Mouse (Mus musculus): ENCODE data around the gene Zfyve27. TPM values are rescaled to one million over a fixed set of nuclear protein-coding genes. Genes with fewer than 3 reads are reported as not detected.

Zfyve27 gene
- 12.2 and 16.6 TPM in 2 replicates for polyA plus RNA-seq (2012; rRNA removed)

DNA sequence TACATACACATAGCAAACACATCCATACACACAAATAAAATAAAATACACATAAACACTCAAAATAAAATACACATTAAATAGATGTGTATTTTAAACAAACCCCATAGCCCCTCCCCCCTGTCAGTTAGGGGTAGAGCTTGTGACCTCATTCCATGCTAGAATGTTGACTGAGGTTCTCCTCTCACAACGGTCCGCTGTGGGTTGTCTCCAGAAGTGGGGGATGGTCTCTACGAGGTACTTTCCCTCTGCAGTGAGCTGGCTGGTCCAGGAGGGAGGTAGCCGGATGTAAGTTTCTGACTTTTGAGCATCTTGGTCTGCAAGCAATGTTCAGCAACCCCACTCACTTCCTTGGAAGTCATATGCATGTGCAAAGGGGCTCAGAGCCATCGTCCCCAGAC, at the start of gene Zfyve27:
Gene Zfyve27, plus strand, starts transcription at position 188 of the 400 bp plus-strand sequence.

DNA sequence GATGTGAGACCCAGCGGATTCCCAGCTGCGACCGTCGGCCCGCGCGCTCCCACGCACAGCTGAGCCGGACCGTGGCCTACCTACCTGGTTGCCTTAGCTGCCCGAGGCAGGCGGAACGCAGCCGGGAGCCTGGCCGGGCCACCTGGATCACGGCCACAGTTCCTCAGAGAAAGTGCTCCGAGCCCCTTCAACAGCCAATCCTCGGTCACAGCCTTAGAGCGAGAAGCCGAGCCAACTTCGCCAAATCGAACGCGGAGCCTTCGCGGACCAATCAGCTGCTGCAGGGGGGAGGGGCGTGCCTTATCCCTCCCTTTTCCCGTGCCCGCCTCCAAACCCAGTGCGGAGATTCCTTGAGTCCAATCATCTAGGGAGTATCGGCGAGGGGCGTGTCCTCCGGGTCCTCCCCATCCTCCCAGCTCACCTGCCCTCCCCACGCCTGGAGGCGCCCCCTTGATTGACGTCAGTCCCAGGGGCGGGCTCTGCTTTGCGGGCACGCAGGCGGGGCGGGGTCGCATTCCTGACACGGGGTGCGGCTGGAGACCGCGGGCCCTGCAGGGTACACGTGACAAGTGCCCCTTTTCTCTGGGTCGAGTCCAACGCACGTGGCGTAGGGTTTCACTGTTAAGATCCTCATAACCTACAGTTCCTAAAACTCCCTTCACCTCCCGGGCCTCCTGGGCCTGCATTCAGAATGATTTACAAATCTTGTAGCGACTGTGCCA, 34.8 kb upstream of the Zfyve27 start, which contains the start of gene Avpi1:
Gene Avpi1, minus strand, starts transcription at position 273 of the 722 bp plus-strand sequence.

DNA sequence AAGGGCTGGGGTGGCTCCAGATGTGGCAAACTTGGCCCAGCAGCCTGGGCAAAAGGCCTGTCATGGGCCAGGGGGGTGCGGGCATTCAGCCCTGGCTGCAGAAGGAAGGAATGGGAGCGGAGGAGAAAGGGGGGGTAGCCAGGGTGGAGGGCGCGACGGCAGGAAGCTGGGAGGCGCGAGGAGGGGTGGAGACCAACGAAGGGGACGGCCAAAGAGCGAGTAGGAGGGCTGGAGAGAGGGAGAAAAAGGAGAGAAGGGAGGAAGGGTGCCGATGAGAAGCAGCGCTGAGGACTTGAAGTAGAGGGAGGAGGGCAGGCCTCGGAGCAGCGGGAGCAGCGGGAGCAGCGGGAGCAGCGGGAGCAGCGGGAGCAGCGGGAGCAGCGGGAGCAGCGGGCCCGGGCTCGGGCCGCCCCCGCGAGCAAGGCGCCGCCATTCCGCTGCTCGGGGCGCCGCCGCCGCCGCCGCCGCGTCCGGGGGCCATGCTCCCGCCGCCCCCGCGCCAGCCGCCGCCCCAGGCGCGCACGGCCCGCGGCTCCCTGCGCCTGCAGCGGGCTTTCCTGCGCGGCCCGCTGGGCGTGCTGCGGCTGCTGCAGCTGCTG, 16.5 kb upstream of the Zfyve27 start, which contains the start of gene Marveld1:
Gene Marveld1, plus strand, starts transcription at position 231 of the 599 bp plus-strand sequence.

GRCm38 (mm10) chr19:42201696-42202381, 38.1 kb downstream of the Zfyve27 start, which contains the start of gene Sfrp5:
Sfrp5 (minus strand) TSS chr19:42202252.

Other genes with a start within 250 kb of the Zfyve27 start
- gene Exosc1, start 230.5 kb upstream of the Zfyve27 start, polyA plus RNA-seq (2012; rRNA removed) = 13.8 and 14.0 TPM in 2 replicates
- 20.9 and 21.9 TPM in 2 replicates for gene Zdhhc16, start 230.5 kb upstream of the Zfyve27 start, polyA plus RNA-seq (2012; rRNA removed)
- 18.2 and 22.0 TPM in 2 replicates for gene Mms19, start 182.8 kb upstream of the Zfyve27 start, polyA plus RNA-seq (2012; rRNA removed)
- gene Ubtd1, start 182.2 kb upstream of the Zfyve27 start, polyA plus RNA-seq (2012; rRNA removed) = 9.3 TPM in 2 replicates
- 0.05 and 0.06 TPM in 2 replicates for gene Ankrd2, start 128.0 kb upstream of the Zfyve27 start, polyA plus RNA-seq (2012; rRNA removed)
- gene Hoga1, start 118.3 kb upstream of the Zfyve27 start, polyA plus RNA-seq (2012; rRNA removed) = 73.2 and 87.5 TPM in 2 replicates
- 1.8 and 2.4 TPM in 2 replicates for gene 4933411K16Rik, start 111.7 kb upstream of the Zfyve27 start, polyA plus RNA-seq (2012; rRNA removed)
- 1.1 TPM in 2 replicates for gene Morn4, start 77.6 kb upstream of the Zfyve27 start, polyA plus RNA-seq (2012; rRNA removed)
- 16.6 and 17.3 TPM in 2 replicates for gene Pi4k2a, start 73.5 kb upstream of the Zfyve27 start, polyA plus RNA-seq (2012; rRNA removed)
- gene Avpi1, start 34.9 kb upstream of the Zfyve27 start, polyA plus RNA-seq (2012; rRNA removed) = 23.1 and 28.3 TPM in 2 replicates
- 17.8 and 21.1 TPM in 2 replicates for gene Marveld1, start 16.6 kb upstream of the Zfyve27 start, polyA plus RNA-seq (2012; rRNA removed)
- not detected in 2 replicates for gene Sfrp5, start 38.3 kb downstream of the Zfyve27 start, polyA plus RNA-seq (2012; rRNA removed)
- not detected in 2 replicates for gene Golga7b, start 83.6 kb downstream of the Zfyve27 start, polyA plus RNA-seq (2012; rRNA removed)